Comparison of ENCODE assay signal across 26 mouse cellular contexts in genomic region chr12:110035171-110035570, GRCm38 (mm10).
"Had no signal": no experiment of that assay in that cellular context is flagged by ENCODE, and none has a peak within 500 bp of the region (broad histone marks: within the 10 kb centered on the region; RNA-seq: fewer than 3 reads in every experiment).

No protein-coding gene starts in this region.

- H3K27me3 ChIP-seq: intestine, embryonic 15.5 days; liver, embryonic 13.5 days had no signal

- H3K9me3 ChIP-seq: heart, embryonic 10.5 days; hindbrain, embryonic 10.5 days; hindbrain, embryonic 12.5 days; intestine, embryonic 15.5 days; limb, embryonic 10.5 days; limb, embryonic 12.5 days; liver, embryonic 13.5 days had no signal

- H3K4me3 ChIP-seq: gastrocnemius, adult 2 months; heart, adult 2 months; heart, embryonic 10.5 days; heart, embryonic 12.5 days; hindbrain, embryonic 10.5 days; hindbrain, embryonic 12.5 days; intestine, embryonic 15.5 days; layer of hippocampus, adult 2 months; left cerebral cortex, adult 2 months; limb, embryonic 10.5 days; limb, embryonic 12.5 days; liver, embryonic 13.5 days had no signal

- H3K4me2 ChIP-seq: heart, embryonic 12.5 days; hindbrain, embryonic 12.5 days; hindbrain, embryonic 14.5 days; intestine, embryonic 15.5 days; limb, embryonic 12.5 days; liver, embryonic 13.5 days had no signal

- DNase-seq: gastrocnemius, adult 2 months; gastrocnemius, postnatal 10 days; gastrocnemius, postnatal 25 days; heart, adult 2 months; heart, postnatal 10 days; heart, postnatal 4 days; kidney, adult 18-20 months; kidney, adult 8-10 months; kidney, postnatal 14 days; kidney, postnatal 4 days; liver; liver, embryonic 13.5 days had no signal

- H3K9ac ChIP-seq: heart, embryonic 12.5 days; hindbrain, embryonic 12.5 days; hindbrain, embryonic 14.5 days; intestine, embryonic 15.5 days; limb, embryonic 12.5 days; liver, embryonic 13.5 days had no signal

- ATAC-seq: hindbrain, embryonic 16.5 days; inflammation-experienced regulatory T-cells, adult 6 months; intestine, embryonic 15.5 days; intestine, postnatal 0 days had no signal

- H3K36me3 ChIP-seq: heart, embryonic 10.5 days; heart, embryonic 12.5 days; hindbrain, embryonic 10.5 days; hindbrain, embryonic 12.5 days; intestine, embryonic 15.5 days; limb, embryonic 10.5 days; limb, embryonic 12.5 days; liver, embryonic 13.5 days had no signal

- H3K4me1 ChIP-seq: heart, embryonic 10.5 days; heart, embryonic 12.5 days; hindbrain, embryonic 12.5 days; intestine, embryonic 15.5 days; limb, embryonic 10.5 days; limb, embryonic 12.5 days; liver, embryonic 13.5 days had no signal

- H3K27ac ChIP-seq: gastrocnemius, adult 2 months; heart, adult 2 months; heart, embryonic 10.5 days; hindbrain, embryonic 10.5 days; hindbrain, embryonic 12.5 days; hindbrain, embryonic 14.5 days; intestine, embryonic 15.5 days; kidney, postnatal 0 days; layer of hippocampus, adult 2 months; left cerebral cortex, adult 2 months; limb, embryonic 10.5 days; limb, embryonic 12.5 days; liver, embryonic 13.5 days had no signal
